Mouse (Mus musculus) G1E (cell line): Measurements from ENCODE around the gene Pan2. TPM values are rescaled to one million over a fixed set of nuclear protein-coding genes. Genes with fewer than 3 reads are reported as not detected.
"Not testable (repeated sequence)": the region's sequence is repeated elsewhere in the genome, so short reads cannot be mapped to it uniquely, and the experiment has no call there.

Source experiments
- ATAC-seq: 2 replicates; pipeline ENCODE4 v1.8.0; 2016; ENCODE audit warnings: mild to moderate bottlenecking; ENCODE audit not compliant: insufficient number of reproducible peaks, poor library complexity, low FRiP score, severe bottlenecking; ENCODE audit errors: extremely low read depth
- DNase-seq: peaks from one replicate; pipeline ENCODE4 v3.0.0; 2012; ENCODE audit warnings: low spot score
- H3K27me3 ChIP-seq: 2 replicates; pipeline ENCODE4 v1.6.1; 2012; ENCODE audit warnings: mild to moderate bottlenecking, low read length, inconsistent platforms; ENCODE audit not compliant: insufficient read depth
- H3K36me3 ChIP-seq: replicated peaks from 2 replicates; pipeline ENCODE3; 2012; ENCODE audit warnings: mild to moderate bottlenecking, inconsistent platforms
- H3K4me1 ChIP-seq: 2 replicates; pipeline ENCODE4 v1.6.1; 2012; ENCODE audit warnings: low read depth, low read length, inconsistent platforms, mixed read lengths; ENCODE audit not compliant: insufficient read depth
- H3K4me3 ChIP-seq: 2 replicates; pipeline ENCODE4 v1.5.1; 2012; ENCODE audit warnings: low read depth, mild to moderate bottlenecking, inconsistent platforms, low read length, moderate library complexity, mixed read lengths
- H3K9me3 ChIP-seq: replicated peaks from 2 replicates; pipeline ENCODE4 v1.6.1; 2012; ENCODE audit warnings: inconsistent platforms
- CTCF ChIP-seq: IDR thresholded peaks from 2 replicates; pipeline ENCODE4 v1.5.1; 2012; ENCODE audit warnings: low read depth, low read length, inconsistent platforms, mixed read lengths
- GATA1 ChIP-seq: IDR thresholded peaks from 2 replicates; pipeline ENCODE4 v1.6.1; 2012; ENCODE audit warnings: borderline replicate concordance, low read length, inconsistent platforms, mixed read lengths
- GATA2 ChIP-seq: IDR thresholded peaks from 2 replicates; pipeline ENCODE4 v1.6.1; 2012; ENCODE audit warnings: low read depth, low read length, inconsistent platforms, borderline replicate concordance
- POLR2AphosphoS5 ChIP-seq: IDR thresholded peaks from 2 replicates; pipeline ENCODE4 v1.6.1; 2012; ENCODE audit warnings: low read depth, low read length, inconsistent platforms; ENCODE audit not compliant: insufficient replicate concordance
- TAL1 ChIP-seq: conservative IDR thresholded peaks from 2 replicates; pipeline ENCODE4 v1.6.1; 2012; ENCODE audit warnings: low read depth, low read length, inconsistent platforms, mixed read lengths
- polyA plus RNA-seq: library from polyadenylated mRNA; stranded (reverse); fragments of >175 nt; gene quantifications from 2 replicates; pipeline ENCODE4 v1.2.3, GENCODE M21; 2012
- total RNA-seq, 2 experiments: library from RNA; stranded (forward) in 1 of 2; stranded (reverse) in 1 of 2; fragments of 200-1000 nt in 1 of 2; fragments of >200 nt in 1 of 2; fragmentation: Nextera tagmentation in 1 of 2; gene quantifications; 2 replicates each; pipeline ENCODE4 v1.2.3; 2014 to 2017

Pan2 gene
- total and polyA plus RNA-seq, 3 experiments = 3.6 to 30.2 (median 13.8) TPM

- Histone ChIP-seq H3K4me3 (no peak overlapping the region), H3K4me1 (peaks cover 25% of the 10 kb centered on the region), H3K9me3 (no peaks in the 10 kb centered on the region), H3K36me3 (peaks cover 17% of the 10 kb centered on the region), H3K27me3 (no peaks in the 10 kb centered on the region)
- TF ChIP-seq POLR2AphosphoS5 (no peak), GATA2 (no peak), TAL1 (no peak), GATA1 (no peak), CTCF (no peak)
- DNase-seq (no peak), ATAC-seq (no peak)
Measured at GRCm38 (mm10) chr10:128271883-128272282, 31.3 kb upstream of the Pan2 start.

GRCm38 (mm10) chr10:128272819-128273439, 30.2 kb upstream of the Pan2 start:
- Histone ChIP-seq H3K36me3 (peaks cover 27% of the 10 kb centered on the region), H3K4me1 (peaks cover 27% of the 10 kb centered on the region)
- not testable (repeated sequence) for H3K9me3 ChIP-seq, H3K4me3 ChIP-seq, ATAC-seq, H3K27me3 ChIP-seq, DNase-seq

- not testable (repeated sequence) for H3K9me3 ChIP-seq, ATAC-seq, H3K27me3 ChIP-seq, H3K4me3 ChIP-seq, DNase-seq
- Histone ChIP-seq H3K36me3 (peaks cover 49% of the 10 kb centered on the region), H3K4me1 (peaks cover 15% of the 10 kb centered on the region; the same call in 1 of the 2 replicates)
Measured at GRCm38 (mm10) chr10:128275374-128275773, 27.8 kb upstream of the Pan2 start.

- ATAC-seq (no peak), DNase-seq (no peak)
- Histone ChIP-seq H3K9me3 (no peaks in the 10 kb centered on the region), H3K27me3 (no peaks in the 10 kb centered on the region), H3K4me3 (no peak overlapping the region), H3K36me3 (peaks cover 72% of the 10 kb centered on the region), H3K4me1 (peaks cover 6% of the 10 kb centered on the region; the same call in 1 of the 2 replicates)
- no peak for TF ChIP-seq POLR2AphosphoS5
- no peak for TF ChIP-seq TAL1
- TF ChIP-seq CTCF = no peak
- no peak for TF ChIP-seq GATA2
- TF ChIP-seq GATA1 = no peak
Measured at GRCm38 (mm10) chr10:128278158-128278557, 25.0 kb upstream of the Pan2 start.

- peaks cover 95% of the 10 kb centered on the region for H3K36me3 ChIP-seq
- no peaks in the 10 kb centered on the region for H3K27me3 ChIP-seq
- no peak overlapping the region for H3K4me3 ChIP-seq
- ATAC-seq = no peak
- no peak for TF ChIP-seq GATA1
- TF ChIP-seq POLR2AphosphoS5 = no peak
- no peak for TF ChIP-seq CTCF
- TF ChIP-seq TAL1 = no peak
- no peak for TF ChIP-seq GATA2
- peaks cover 11% of the 10 kb centered on the region for H3K4me1 ChIP-seq
- DNase-seq = no peak
- H3K9me3 ChIP-seq = no peaks in the 10 kb centered on the region
Measured at GRCm38 (mm10) chr10:128280943-128281342, 22.2 kb upstream of the Pan2 start.

- ATAC-seq = no peak
- no peak for TF ChIP-seq GATA2
- TF ChIP-seq TAL1 = no peak
- no peak for TF ChIP-seq GATA1
- TF ChIP-seq CTCF = no peak
- Histone ChIP-seq H3K4me1 (peaks cover 11% of the 10 kb centered on the region), H3K4me3 (no peak overlapping the region), H3K27me3 (no peaks in the 10 kb centered on the region), H3K36me3 (peaks cover 96% of the 10 kb centered on the region), H3K9me3 (no peaks in the 10 kb centered on the region)
- DNase-seq = no peak
Measured at GRCm38 (mm10) chr10:128281682-128282081, 21.5 kb upstream of the Pan2 start.

- H3K4me1 ChIP-seq = peaks cover 9% of the 10 kb centered on the region
- no peak overlapping the region for H3K4me3 ChIP-seq
- peaks cover 88% of the 10 kb centered on the region for H3K36me3 ChIP-seq
- H3K27me3 ChIP-seq = no peaks in the 10 kb centered on the region
- no peak for TF ChIP-seq POLR2AphosphoS5
- TF ChIP-seq CTCF = no peak
- TF ChIP-seq TAL1 = no peak
- TF ChIP-seq GATA2 = no peak
- no peak for TF ChIP-seq GATA1
- no peaks in the 10 kb centered on the region for H3K9me3 ChIP-seq
- DNase-seq (no peak), ATAC-seq (no peak)
Measured at GRCm38 (mm10) chr10:128282886-128283450, 20.2 kb upstream of the Pan2 start.
